Mouse (Mus musculus) embryonic facial prominence, embryonic 12.5 days (tissue): ENCODE results near the gene Gm7579. TPM values are rescaled to one million over a fixed set of nuclear protein-coding genes. Genes with fewer than 3 reads are reported as not detected.
"Not testable (repeated sequence)": the region's sequence is repeated elsewhere in the genome, so short reads cannot be mapped to it uniquely, and the experiment has no call there.

Experiments used
- ATAC-seq: fragments of 200-750 bp; cut with Nextera tagmentation; 2 replicates; pipeline ENCODE4 v1.8.0; 2017; ENCODE audit not compliant: insufficient number of reproducible peaks, insufficient read depth, low FRiP score, low TSS enrichment
- H3K27ac ChIP-seq: fragments of 300-500 bp; sonication (generic); 2 replicates; pipeline ENCODE4 v1.5.1; 2016; ENCODE audit warnings: mild to moderate bottlenecking
- H3K27me3 ChIP-seq: fragments of 300-500 bp; sonication (generic); 2 replicates; pipeline ENCODE4 v1.6.1; 2016; ENCODE audit warnings: mild to moderate bottlenecking, moderate library complexity
- H3K36me3 ChIP-seq: fragments of 300-500 bp; sonication (generic); 2 replicates; pipeline ENCODE4 v1.6.1; 2016; ENCODE audit warnings: mild to moderate bottlenecking
- H3K4me1 ChIP-seq: fragments of 300-500 bp; sonication (generic); 2 replicates; pipeline ENCODE4 v1.6.1; 2016
- H3K4me2 ChIP-seq: fragments of 300-500 bp; sonication (generic); replicated peaks from 2 replicates; pipeline ENCODE4 v1.6.1; 2016; ENCODE audit warnings: mild to moderate bottlenecking, moderate library complexity
- H3K4me3 ChIP-seq: fragments of 300-500 bp; sonication (generic); 2 replicates; pipeline ENCODE4 v1.5.1; 2016; ENCODE audit warnings: mild to moderate bottlenecking
- H3K9ac ChIP-seq: fragments of 300-500 bp; sonication (generic); 2 replicates; pipeline ENCODE4 v1.6.1; 2016; ENCODE audit warnings: mild to moderate bottlenecking, moderate library complexity
- H3K9me3 ChIP-seq: fragments of 300-500 bp; sonication (generic); 2 replicates; pipeline ENCODE4 v1.6.1; 2016; ENCODE audit warnings: mild to moderate bottlenecking, moderate library complexity
- WGBS: fragments of 180-500 bp; shearing (Covaris S2); methylation state at CpG from one replicate; pipeline ENCODE4 v1.1.7; 2016; 5-methylcytosine and 5-hydroxymethylcytosine counted together
- polyA plus RNA-seq: library from polyadenylated mRNA; unstranded; fragments of >200 nt; fragmentation: Nextera tagmentation; extraction: Ambion mirVana; gene quantifications from 2 replicates; pipeline ENCODE4 v1.2.1, GENCODE M21; 2016

Gm7579 gene
- polyA plus RNA-seq, 1 experiment from 2014 or later, result not detected

- Histone ChIP-seq H3K4me3 (no peak overlapping the region), H3K36me3 (no peaks in the 10 kb centered on the region), H3K9ac (no peak overlapping the region), H3K4me1 (peaks cover 5% of the 10 kb centered on the region; the same call in 1 of the 2 replicates), H3K4me2 (no peak overlapping the region), H3K9me3 (no peaks in the 10 kb centered on the region), H3K27ac (no peak overlapping the region), H3K27me3 (no peaks in the 10 kb centered on the region)
- ATAC-seq, result no peak
- 26% methylated on average over 2 of the region's 2 CpGs for WGBS
Measured at GRCm38 (mm10) chr7:142224518-142224917, 12.9 kb downstream of the Gm7579 start.

DNA sequence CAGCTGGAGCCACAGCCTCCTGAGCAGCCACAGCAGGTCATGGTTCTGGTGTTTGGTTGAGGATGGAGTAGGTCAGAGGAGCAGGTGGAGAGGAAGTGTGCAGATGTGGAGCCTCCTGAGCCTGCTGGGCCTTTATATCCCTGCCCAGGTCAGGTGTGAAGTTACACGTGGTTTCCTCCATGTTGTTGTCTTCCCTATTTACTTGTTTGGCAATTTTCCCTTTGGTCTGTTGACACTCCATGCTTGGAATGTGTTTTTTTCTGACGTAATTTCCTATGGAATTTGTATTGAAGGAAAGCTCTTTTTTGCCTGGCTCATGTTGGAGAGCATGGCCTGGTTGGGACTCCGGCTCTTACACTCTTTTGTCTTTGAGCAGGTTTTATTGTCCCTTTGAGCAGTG, 18.2 kb downstream of the Gm7579 start, which contains the start of gene Krtap5-5:
Krtap5-5 (minus strand) TSS at position 101 of the 400 bp plus-strand sequence.
- 55% methylated on average over 3 of the region's 3 CpGs for WGBS
- H3K4me2 ChIP-seq, H3K27me3 ChIP-seq, ATAC-seq, H3K4me3 ChIP-seq, H3K27ac ChIP-seq, H3K4me1 ChIP-seq, H3K36me3 ChIP-seq, H3K9ac ChIP-seq, H3K9me3 ChIP-seq: not testable (repeated sequence)

GRCm38 (mm10) chr7:142231540-142231939, 19.9 kb downstream of the Gm7579 start:
- no peaks in the 10 kb centered on the region for H3K36me3 ChIP-seq
- no peaks in the 10 kb centered on the region for H3K4me1 ChIP-seq
- H3K4me3 ChIP-seq, result no peak overlapping the region
- WGBS, result 26% methylated on average over 1 of the region's 1 CpGs
- H3K9ac ChIP-seq, result no peak overlapping the region
- H3K27ac ChIP-seq, result no peak overlapping the region
- no peaks in the 10 kb centered on the region for H3K9me3 ChIP-seq
- no peak overlapping the region for H3K4me2 ChIP-seq
- no peaks in the 10 kb centered on the region for H3K27me3 ChIP-seq
- no peak for ATAC-seq

DNA sequence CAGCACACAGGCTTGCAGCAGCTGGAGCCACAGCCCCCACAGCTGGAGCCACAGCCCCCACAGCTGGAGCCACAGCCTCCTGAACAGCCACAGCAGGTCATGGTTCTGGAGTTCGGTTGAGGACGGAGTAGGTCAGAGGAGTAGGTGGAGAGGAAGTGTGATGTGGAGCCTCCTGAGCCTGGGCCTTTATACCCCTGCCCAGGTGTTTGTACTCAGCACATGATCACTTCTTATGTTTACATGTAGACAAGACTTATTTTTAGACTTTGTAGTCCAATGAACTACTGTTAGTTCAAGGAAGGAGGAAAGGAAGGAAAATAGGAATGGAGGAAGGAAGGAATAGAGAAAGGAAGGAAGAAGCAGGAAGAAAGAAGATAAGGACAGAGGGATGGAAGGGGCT, 29.3 kb downstream of the Gm7579 start, which contains the start of gene Gm40460:
Gm40460 (minus strand) TSS at position 101 of the 400 bp plus-strand sequence.
- H3K4me2 ChIP-seq, result no peak within 1 kb of the TSS
- H3K27me3 ChIP-seq, result no peaks in the 10 kb centered on the region
- H3K27ac ChIP-seq, result no peak within 1 kb of the TSS
- WGBS, result 40% methylated on average over 2 of the region's 2 CpGs
- no peak within 1 kb of the TSS for H3K9ac ChIP-seq
- H3K36me3 ChIP-seq, result no peaks in the 10 kb centered on the region
- H3K4me3 ChIP-seq, result no peak within 1 kb of the TSS
- no peaks in the 10 kb centered on the region for H3K4me1 ChIP-seq
- H3K9me3 ChIP-seq, result no peaks in the 10 kb centered on the region
- ATAC-seq, result no peak

GRCm38 (mm10) chr7:142249824-142250223, 38.2 kb downstream of the Gm7579 start:
- 0% methylated on average over 1 of the region's 1 CpGs for WGBS
- ATAC-seq, result no peak

DNA sequence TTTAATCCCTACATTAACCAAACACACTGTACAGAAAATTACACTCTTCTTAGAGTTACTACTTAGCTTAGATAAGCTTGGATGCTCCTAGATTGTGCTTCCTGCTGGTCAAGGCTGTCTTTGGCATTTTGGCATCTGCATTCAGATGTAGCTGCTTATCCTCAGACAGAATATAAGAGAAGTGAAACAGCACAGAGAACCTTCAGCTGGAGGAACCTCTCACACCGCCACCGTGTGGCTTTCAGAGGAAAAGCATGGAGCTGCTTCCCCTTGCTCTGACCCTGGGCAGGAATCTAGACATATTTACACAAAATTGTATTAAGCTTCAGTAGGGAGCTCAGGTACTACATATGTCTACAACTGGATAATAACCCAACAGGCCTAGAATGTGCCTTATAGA, 43.9 kb downstream of the Gm7579 start:
- H3K4me3 ChIP-seq, result no peak overlapping the region
- H3K36me3 ChIP-seq, result no peaks in the 10 kb centered on the region
- no peaks in the 10 kb centered on the region for H3K4me1 ChIP-seq
- 0% methylated on average over 2 of the region's 2 CpGs for WGBS
- no peak for ATAC-seq
- no peak overlapping the region for H3K27ac ChIP-seq
- H3K4me2 ChIP-seq, result no peak overlapping the region
- no peak overlapping the region for H3K9ac ChIP-seq
- no peaks in the 10 kb centered on the region; the same call in 1 of the 2 replicates for H3K27me3 ChIP-seq
- no peaks in the 10 kb centered on the region for H3K9me3 ChIP-seq

More at GRCm38 (mm10) chr7:142249824-142250223, 38.2 kb downstream of the Gm7579 start:
- Histone ChIP-seq H3K27me3 (no peaks in the 10 kb centered on the region; the same call in 1 of the 2 replicates), H3K9me3 (no peaks in the 10 kb centered on the region), H3K9ac (no peak overlapping the region), H3K36me3 (no peaks in the 10 kb centered on the region), H3K4me1 (no peaks in the 10 kb centered on the region), H3K4me2 (no peak overlapping the region), H3K4me3 (no peak overlapping the region), H3K27ac (no peak overlapping the region)

GRCm38 (mm10) chr7:142258254-142258653, 46.6 kb downstream of the Gm7579 start, which contains the start of gene Gm2431:
Gene Gm2431, minus strand, starts transcription at chr7:142258354.
- ATAC-seq, H3K36me3 ChIP-seq, H3K4me1 ChIP-seq, H3K9ac ChIP-seq, H3K9me3 ChIP-seq, H3K27ac ChIP-seq, H3K27me3 ChIP-seq, H3K4me2 ChIP-seq, H3K4me3 ChIP-seq: not testable (repeated sequence)
- 36% methylated on average over 1 of the region's 1 CpGs for WGBS

Other genes with a start within 250 kb of the Gm7579 start
- gene Mob2, start 150.8 kb upstream of the Gm7579 start, polyA plus RNA-seq, result 56.8 and 60.8 TPM in 2 replicates
- 4.9 and 7.0 TPM in 2 replicates for gene Dusp8, start 116.0 kb upstream of the Gm7579 start, polyA plus RNA-seq
- not detected in 2 replicates for gene Gm45618, start 91.1 kb upstream of the Gm7579 start, polyA plus RNA-seq
- gene Gm39115, start 75.8 kb upstream of the Gm7579 start, polyA plus RNA-seq, result not detected in 2 replicates
- not detected in 2 replicates for gene Gm45337, start 67.3 kb upstream of the Gm7579 start, polyA plus RNA-seq
- gene Gm29735, start 54.7 kb upstream of the Gm7579 start, polyA plus RNA-seq, result not detected in 2 replicates
- not detected in 2 replicates for gene Gm4553, start 46.1 kb upstream of the Gm7579 start, polyA plus RNA-seq
- not detected in 2 replicates for gene Krtap5-2, start 35.9 kb upstream of the Gm7579 start, polyA plus RNA-seq
- not detected in 2 replicates for gene Gm10153, start 21.5 kb upstream of the Gm7579 start, polyA plus RNA-seq
- gene Krtap5-3, start 10.5 kb upstream of the Gm7579 start, polyA plus RNA-seq, result not detected in 2 replicates
- not detected in 2 replicates for gene Krtap5-5, start 18.1 kb downstream of the Gm7579 start, polyA plus RNA-seq
- gene Gm40460, start 29.2 kb downstream of the Gm7579 start, polyA plus RNA-seq, result not detected in 2 replicates
- gene Gm2431, start 46.5 kb downstream of the Gm7579 start, polyA plus RNA-seq, result not detected in 2 replicates
- gene Gm4559, start 62.5 kb downstream of the Gm7579 start, polyA plus RNA-seq, result not detected in 2 replicates
- gene Krtap5-1, start 85.3 kb downstream of the Gm7579 start, polyA plus RNA-seq, result not detected in 2 replicates
- gene Krtap5-4, start 91.7 kb downstream of the Gm7579 start, polyA plus RNA-seq, result not detected in 2 replicates
- 2.3 and 2.9 TPM in 2 replicates for gene Ifitm10, start 161.9 kb downstream of the Gm7579 start, polyA plus RNA-seq
- 0.67 TPM in 1 of 2 replicates, not detected in the other for gene Gm49369, start 170.8 kb downstream of the Gm7579 start, polyA plus RNA-seq
- gene Ctsd, start 176.2 kb downstream of the Gm7579 start, polyA plus RNA-seq, result 208 and 210 TPM in 2 replicates
- 0.35 TPM in 1 of 2 replicates, not detected in the other for gene Syt8, start 223.0 kb downstream of the Gm7579 start, polyA plus RNA-seq
- 7.1 and 9.6 TPM in 2 replicates for gene Tnni2, start 229.9 kb downstream of the Gm7579 start, polyA plus RNA-seq
- 24.5 and 24.7 TPM in 2 replicates for gene Lsp1, start 248.9 kb downstream of the Gm7579 start, polyA plus RNA-seq